Mouse (Mus musculus) heart, embryonic 11.5 days (tissue): ENCODE results near the gene Zbtb12. TPM values are rescaled to one million over a fixed set of nuclear protein-coding genes. Genes with fewer than 3 reads are reported as not detected.
"Not testable (repeated sequence)": the region's sequence is repeated elsewhere in the genome, so short reads cannot be mapped to it uniquely, and the experiment has no call there.

Experiments
- ATAC-seq: fragments of 200-750 bp; cut with Nextera tagmentation; replicated peaks from 2 replicates; pipeline ENCODE4 v1.8.0; 2017; ENCODE audit warnings: moderate library complexity; ENCODE audit not compliant: insufficient number of reproducible peaks, low FRiP score, low TSS enrichment
- H3K27ac ChIP-seq: fragments of 300-500 bp; sonication (generic); 2 replicates; pipeline ENCODE4 v1.5.1; 2014; ENCODE audit warnings: mild to moderate bottlenecking, low read depth, low read length
- H3K27me3 ChIP-seq: fragments of 300-500 bp; sonication (generic); 2 replicates; pipeline ENCODE4 v1.6.1; 2014; ENCODE audit warnings: mild to moderate bottlenecking, low read length, mixed read lengths; ENCODE audit not compliant: control insufficient read depth, insufficient read depth
- H3K36me3 ChIP-seq: fragments of 300-500 bp; sonication (generic); 2 replicates; pipeline ENCODE4 v1.6.1; 2014; ENCODE audit warnings: mild to moderate bottlenecking, low read length, moderate library complexity, mixed read lengths; ENCODE audit not compliant: control insufficient read depth, insufficient read depth
- H3K4me1 ChIP-seq: fragments of 300-500 bp; sonication (generic); 2 replicates; pipeline ENCODE4 v1.6.1; 2014; ENCODE audit warnings: low read length; ENCODE audit not compliant: control insufficient read depth, insufficient read depth
- H3K4me2 ChIP-seq: fragments of 300-500 bp; sonication (generic); 2 replicates; pipeline ENCODE4 v1.6.1; 2014; ENCODE audit warnings: mild to moderate bottlenecking, moderate library complexity
- H3K4me3 ChIP-seq: fragments of 300-500 bp; sonication (generic); 2 replicates; pipeline ENCODE4 v1.5.1; 2014; ENCODE audit warnings: low read depth, low read length
- H3K9ac ChIP-seq: fragments of 300-500 bp; sonication (generic); 2 replicates; pipeline ENCODE4 v1.6.1; 2014; ENCODE audit warnings: mild to moderate bottlenecking, low read depth, low read length, moderate library complexity
- H3K9me3 ChIP-seq: fragments of 300-500 bp; sonication (generic); replicated peaks from 2 replicates; pipeline ENCODE4 v1.6.1; 2016; ENCODE audit warnings: low read length; ENCODE audit not compliant: control insufficient read depth
- WGBS: fragments of 180-500 bp; shearing (Covaris S2); extraction: QIAGEN DNeasy Blood & Tissue Kit; methylation state at CpG from one replicate; pipeline ENCODE4 v1.1.7; 2014; ENCODE audit not compliant: insufficient replicate concordance; 5-methylcytosine and 5-hydroxymethylcytosine counted together
- polyA plus RNA-seq: library from polyadenylated mRNA; unstranded; fragments of >200 nt; fragmentation: Nextera tagmentation; extraction: Ambion mirVana; gene quantifications from 2 replicates; pipeline ENCODE4 v1.2.1, GENCODE M21; 2014

Gene Zbtb12
- polyA plus RNA-seq, 1 experiment from 2014 or later = 0.59 TPM

- H3K4me1 ChIP-seq = peaks cover 29% of the 10 kb centered on the region
- no peak overlapping the region for H3K27ac ChIP-seq
- no peaks in the 10 kb centered on the region for H3K27me3 ChIP-seq
- peak overlapping the region; percentile 92 for H3K4me2 ChIP-seq
- WGBS = 93% methylated on average over 15 of the region's 15 CpGs
- no peak overlapping the region for H3K9ac ChIP-seq
- H3K36me3 ChIP-seq = peaks cover 9% of the 10 kb centered on the region
- ATAC-seq = no peak
- H3K4me3 ChIP-seq = peak overlapping the region; percentile 95; the same call in 1 of the 2 replicates
- H3K9me3 ChIP-seq = no peaks in the 10 kb centered on the region
Measured at GRCm38 (mm10) chr17:34895724-34896123, 16.4 kb downstream of the Zbtb12 start.

- WGBS = 84% methylated on average over 17 of the region's 17 CpGs
- Histone ChIP-seq H3K4me1 (peaks cover 29% of the 10 kb centered on the region), H3K36me3 (peaks cover 9% of the 10 kb centered on the region), H3K4me3 (no peak overlapping the region), H3K9ac (no peak overlapping the region), H3K27me3 (no peaks in the 10 kb centered on the region), H3K9me3 (no peaks in the 10 kb centered on the region), H3K4me2 (no peak overlapping the region), H3K27ac (no peak overlapping the region)
- no peak for ATAC-seq
Measured at GRCm38 (mm10) chr17:34896366-34896765, 17.1 kb downstream of the Zbtb12 start.

GRCm38 (mm10) chr17:34897373-34898159, 18.3 kb downstream of the Zbtb12 start:
- ATAC-seq = no peak

GRCm38 (mm10) chr17:34898160-34898586, 18.9 kb downstream of the Zbtb12 start, which contains the start of the genes C2 and Ehmt2:
TSS of gene C2 (minus strand) at chr17:34898265.
TSS of gene Ehmt2 (plus strand) at chr17:34898469.
- peaks cover 13% of the 10 kb centered on the region for H3K36me3 ChIP-seq
- peak within 1 kb of the TSS; percentile 90 for H3K27ac ChIP-seq
- WGBS = under 1% methylated on average over 23 of the region's 44 CpGs
- ATAC-seq = no peak; the same call in 1 of the 2 replicates
- H3K4me2 ChIP-seq = peak within 1 kb of the TSS; percentile 93
- peaks cover 29% of the 10 kb centered on the region for H3K4me1 ChIP-seq
- H3K9ac ChIP-seq = peak within 1 kb of the TSS; percentile 98
- H3K4me3 ChIP-seq = peak within 1 kb of the TSS; percentile 78
- H3K27me3 ChIP-seq = no peaks in the 10 kb centered on the region
- H3K9me3 ChIP-seq = no peaks in the 10 kb centered on the region

More at GRCm38 (mm10) chr17:34897373-34898159, 18.3 kb downstream of the Zbtb12 start:
- peak overlapping the region; percentile 90 for H3K27ac ChIP-seq
- peaks cover 29% of the 10 kb centered on the region for H3K4me1 ChIP-seq
- peak overlapping the region; percentile 98 for H3K9ac ChIP-seq
- H3K9me3 ChIP-seq = no peaks in the 10 kb centered on the region
- 10% methylated on average over 10 of the region's 10 CpGs for WGBS
- peaks cover 11% of the 10 kb centered on the region for H3K36me3 ChIP-seq
- peak overlapping the region; percentile 78 for H3K4me3 ChIP-seq
- H3K4me2 ChIP-seq = peak overlapping the region; percentile 93
- no peaks in the 10 kb centered on the region for H3K27me3 ChIP-seq

GRCm38 (mm10) chr17:34898706-34899052, 19.4 kb downstream of the Zbtb12 start:
- peak overlapping the region; percentile 98 for H3K9ac ChIP-seq
- WGBS = under 1% methylated on average over 16 of the region's 47 CpGs
- H3K4me3 ChIP-seq = peak overlapping the region; percentile 78
- H3K27me3 ChIP-seq = no peaks in the 10 kb centered on the region
- peak overlapping the region; percentile 90 for H3K27ac ChIP-seq
- H3K9me3 ChIP-seq = no peaks in the 10 kb centered on the region
- no peak for ATAC-seq
- peak overlapping the region; percentile 93 for H3K4me2 ChIP-seq
- H3K4me1 ChIP-seq = peaks cover 26% of the 10 kb centered on the region
- peaks cover 15% of the 10 kb centered on the region for H3K36me3 ChIP-seq

GRCm38 (mm10) chr17:34899053-34899889, 20.0 kb downstream of the Zbtb12 start:
- H3K4me2 ChIP-seq = peak overlapping the region; percentile 93
- H3K27ac ChIP-seq = peak overlapping the region; percentile 90
- H3K36me3 ChIP-seq = peaks cover 15% of the 10 kb centered on the region
- under 1% methylated on average over 39 of the region's 45 CpGs for WGBS
- no peak for ATAC-seq
- H3K4me3 ChIP-seq = peak overlapping the region; percentile 78
- no peaks in the 10 kb centered on the region for H3K27me3 ChIP-seq
- H3K4me1 ChIP-seq = peaks cover 24% of the 10 kb centered on the region; the same call in 1 of the 2 replicates
- peak overlapping the region; percentile 98 for H3K9ac ChIP-seq
- no peaks in the 10 kb centered on the region for H3K9me3 ChIP-seq

- peaks cover 23% of the 10 kb centered on the region; the same call in 1 of the 2 replicates for H3K4me1 ChIP-seq
- H3K9me3 ChIP-seq = no peaks in the 10 kb centered on the region
- peaks cover 15% of the 10 kb centered on the region for H3K36me3 ChIP-seq
- 5% methylated on average over 5 of the region's 5 CpGs for WGBS
- no peaks in the 10 kb centered on the region for H3K27me3 ChIP-seq
- H3K27ac ChIP-seq = peak overlapping the region; percentile 90
- H3K4me2 ChIP-seq = peak overlapping the region; percentile 93
- H3K4me3 ChIP-seq = peak overlapping the region; percentile 78
- ATAC-seq = no peak
- peak overlapping the region; percentile 98 for H3K9ac ChIP-seq
Measured at GRCm38 (mm10) chr17:34899890-34900243, 20.6 kb downstream of the Zbtb12 start.

GRCm38 (mm10) chr17:34900826-34901225, 21.5 kb downstream of the Zbtb12 start:
- H3K36me3 ChIP-seq = peaks cover 19% of the 10 kb centered on the region
- not testable (repeated sequence) for H3K9me3 ChIP-seq

More at GRCm38 (mm10) chr17:34900826-34901225, 21.5 kb downstream of the Zbtb12 start:
- H3K27ac ChIP-seq, H3K27me3 ChIP-seq, H3K4me2 ChIP-seq, H3K9ac ChIP-seq, H3K4me3 ChIP-seq, ATAC-seq: not testable (repeated sequence)
- H3K4me1 ChIP-seq = peaks cover 15% of the 10 kb centered on the region; the same call in 1 of the 2 replicates
